Mouse (Mus musculus): ENCODE data around the gene Lgals3. TPM values are rescaled to one million over a fixed set of nuclear protein-coding genes. Genes with fewer than 3 reads are reported as not detected.
"Not testable (repeated sequence)": the region's sequence is repeated elsewhere in the genome, so short reads cannot be mapped to it uniquely, and the experiment has no call there.

The Lgals3 gene
- polyA plus RNA-seq (2011; ENCODE audit: insufficient read length, low read depth, missing spikeins), result 117 and 150 TPM in 2 replicates

DNA sequence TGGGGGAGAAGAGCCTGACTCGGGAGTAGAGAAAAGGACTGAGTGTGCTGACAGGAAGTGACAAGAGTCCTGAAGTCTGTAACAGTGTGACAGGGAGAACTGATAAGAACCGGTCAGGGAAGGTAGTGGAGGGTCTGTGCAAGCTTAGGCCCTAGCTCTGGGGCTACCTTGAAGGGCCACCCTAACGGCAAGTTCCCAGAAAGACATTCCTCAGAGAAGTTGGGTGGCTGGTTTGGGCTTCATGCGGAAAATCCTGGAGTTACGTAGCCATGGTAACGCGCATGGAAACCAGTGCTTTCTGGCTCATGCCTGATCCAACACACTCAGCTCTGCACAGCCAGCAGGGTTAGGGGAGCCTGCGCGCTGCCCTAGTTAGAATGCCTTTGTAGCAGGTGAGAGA is at the start of gene Lgals3:
Gene Lgals3 (plus strand): TSS at position 291 of the 400 bp plus-strand sequence.
- Histone ChIP-seq H3K27ac (ENCODE audit: insufficient read depth, low read length) (no peak within 1 kb of the TSS), H3K4me1 (ENCODE audit: control insufficient read depth, insufficient read depth, low read length) (peaks cover 2% of the 10 kb centered on the region; the same call in 1 of the 2 replicates), H3K4me3 (ENCODE audit: insufficient read depth, low read length) (no peak within 1 kb of the TSS)
- no peak for TF ChIP-seq POLR2A (IDR thresholded peaks at IDR 0.05; ENCODE audit: low read depth, low read length)
- TF ChIP-seq CTCF (IDR thresholded peaks at IDR 0.05; ENCODE audit: borderline replicate concordance, insufficient read depth, low read length), result no peak

DNA sequence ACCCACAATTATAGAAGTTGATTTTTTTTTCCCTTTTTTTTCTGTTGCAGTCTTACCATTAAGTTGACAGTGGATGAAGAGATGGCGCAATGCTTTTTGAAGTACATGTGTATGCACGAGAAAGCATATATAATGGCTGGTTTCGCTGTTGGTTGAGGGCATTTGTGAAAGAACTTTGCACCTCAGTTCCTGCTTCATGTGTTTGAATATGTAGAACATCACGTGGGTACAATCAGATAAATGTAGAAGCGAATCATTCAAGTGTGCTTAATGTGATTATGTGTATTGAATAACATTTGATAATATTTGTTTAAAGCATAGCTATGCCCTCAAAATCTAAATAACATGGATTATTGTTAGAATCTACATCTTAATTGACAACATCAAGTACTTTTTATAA is 48.2 kb upstream of the Lgals3 start:
- TF ChIP-seq POLR2A (IDR thresholded peaks at IDR 0.05; ENCODE audit: low read depth, low read length) (no peak), CTCF (IDR thresholded peaks at IDR 0.05; ENCODE audit: borderline replicate concordance, insufficient read depth, low read length) (no peak)
- Histone ChIP-seq H3K4me1 (ENCODE audit: control insufficient read depth, insufficient read depth, low read length) (no peaks in the 10 kb centered on the region), H3K4me3 (ENCODE audit: insufficient read depth, low read length) (no peak overlapping the region), H3K27ac (ENCODE audit: insufficient read depth, low read length) (no peak overlapping the region)

DNA sequence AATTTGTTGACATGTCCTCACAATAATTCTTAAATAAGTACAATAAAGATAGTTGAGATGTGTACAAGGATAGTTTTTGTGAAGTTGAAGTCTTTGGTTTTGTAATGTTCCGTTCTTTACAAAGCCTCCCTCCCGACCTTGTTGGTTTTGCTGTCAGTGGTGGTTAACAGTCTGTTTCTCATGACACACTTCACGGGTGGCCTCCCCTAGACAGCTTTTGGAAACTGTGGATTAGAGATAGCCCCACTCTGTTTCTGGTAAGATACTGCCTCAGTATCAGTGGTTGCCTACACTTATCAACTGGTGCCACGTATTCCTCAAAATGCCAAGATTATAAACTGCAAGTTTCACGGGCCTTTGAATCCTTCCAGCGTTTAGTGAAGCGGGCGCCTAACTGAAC is 46.0 kb upstream of the Lgals3 start:
- not testable (repeated sequence) for H3K27ac ChIP-seq (ENCODE audit: insufficient read depth, low read length); H3K4me3 ChIP-seq (ENCODE audit: insufficient read depth, low read length); H3K4me1 ChIP-seq (ENCODE audit: control insufficient read depth, insufficient read depth, low read length)

GRCm38 (mm10) chr14:47325965-47326761 is 41.4 kb upstream of the Lgals3 start:
- TF ChIP-seq CTCF (IDR thresholded peaks at IDR 0.05; ENCODE audit: borderline replicate concordance, insufficient read depth, low read length) (no peak), POLR2A (IDR thresholded peaks at IDR 0.05; ENCODE audit: low read depth, low read length) (no peak)
- Histone ChIP-seq H3K4me3 (ENCODE audit: insufficient read depth, low read length) (no peak overlapping the region), H3K4me1 (ENCODE audit: control insufficient read depth, insufficient read depth, low read length) (0 out of 2 replicates have a peak, but pooled peaks cover 6% of the 10 kb centered on the region), H3K27ac (ENCODE audit: insufficient read depth, low read length) (no peak overlapping the region)

DNA sequence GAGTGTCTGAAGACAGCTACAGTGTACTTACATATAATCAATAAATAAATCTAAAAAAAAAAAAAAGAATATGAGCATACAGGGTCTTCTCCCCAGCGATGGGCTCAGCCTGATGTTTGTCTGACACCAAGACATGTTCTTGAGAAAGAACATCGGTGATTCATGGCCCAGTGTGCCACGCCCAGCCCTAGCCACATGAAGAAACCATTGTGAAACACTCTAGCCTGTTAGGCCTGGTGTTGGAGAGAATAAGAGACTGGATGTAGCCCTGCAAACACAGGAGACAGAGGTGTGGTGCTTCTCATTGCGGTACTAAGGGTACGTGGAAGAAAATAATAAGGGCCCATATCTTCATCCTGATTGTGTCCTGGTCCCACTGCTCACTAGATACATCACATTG is 40.2 kb upstream of the Lgals3 start:
- Histone ChIP-seq H3K27ac (ENCODE audit: insufficient read depth, low read length) (no peak overlapping the region), H3K4me1 (ENCODE audit: control insufficient read depth, insufficient read depth, low read length) (0 out of 2 replicates have a peak, but pooled peaks cover 6% of the 10 kb centered on the region), H3K4me3 (ENCODE audit: insufficient read depth, low read length) (no peak overlapping the region)
- TF ChIP-seq POLR2A (IDR thresholded peaks at IDR 0.05; ENCODE audit: low read depth, low read length) (no peak), CTCF (IDR thresholded peaks at IDR 0.05; ENCODE audit: borderline replicate concordance, insufficient read depth, low read length) (no peak)

DNA sequence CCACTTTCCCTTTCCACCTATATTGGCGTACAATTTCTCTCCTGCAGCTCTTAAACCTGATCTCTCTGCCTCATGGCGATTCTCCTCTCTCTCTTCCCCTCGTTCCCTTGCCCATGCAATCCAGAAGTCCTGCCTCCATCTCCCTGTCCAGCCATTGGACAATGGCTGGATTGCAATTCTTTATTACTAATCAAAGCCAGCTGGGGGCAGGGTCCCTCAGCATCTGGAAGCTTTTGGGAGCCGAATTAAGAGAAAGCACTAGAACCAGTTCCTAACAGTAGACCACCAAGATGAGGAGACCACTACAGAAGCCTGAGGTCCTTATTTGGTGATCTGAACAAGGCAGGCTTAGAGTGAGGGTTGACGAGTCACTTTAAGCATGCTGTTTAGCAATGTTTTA is 35.6 kb upstream of the Lgals3 start:
- 0 out of 2 replicates have a peak, but pooled peaks cover 3% of the 10 kb centered on the region for H3K4me1 ChIP-seq (ENCODE audit: control insufficient read depth, insufficient read depth, low read length)
- H3K4me3 ChIP-seq (ENCODE audit: insufficient read depth, low read length), result no peak overlapping the region
- H3K27ac ChIP-seq (ENCODE audit: insufficient read depth, low read length), result no peak overlapping the region
- TF ChIP-seq POLR2A (IDR thresholded peaks at IDR 0.05; ENCODE audit: low read depth, low read length), result no peak

DNA sequence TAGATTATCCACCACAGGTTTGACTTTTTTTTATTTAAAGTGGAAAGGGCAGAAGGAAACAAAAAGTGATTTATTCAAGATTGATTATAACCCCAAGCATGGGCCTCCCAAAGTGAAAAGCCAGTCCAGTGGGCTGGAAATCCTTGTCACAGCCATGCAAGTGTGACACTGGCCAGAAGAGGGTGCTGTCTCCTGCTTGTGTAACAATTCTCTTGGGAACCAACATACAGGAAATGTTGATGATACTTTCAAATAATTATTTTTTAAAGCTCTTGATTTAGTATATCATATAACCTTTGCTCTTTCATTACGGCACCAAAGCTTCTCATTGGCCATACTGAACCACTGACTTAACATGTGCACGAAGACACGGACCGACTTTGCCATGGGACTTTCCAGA is 32.7 kb upstream of the Lgals3 start:
- no peaks in the 10 kb centered on the region for H3K4me1 ChIP-seq (ENCODE audit: control insufficient read depth, insufficient read depth, low read length)
- TF ChIP-seq CTCF (IDR thresholded peaks at IDR 0.05; ENCODE audit: borderline replicate concordance, insufficient read depth, low read length) (peak; percentile 74; the same call in 1 of the 2 replicates), POLR2A (IDR thresholded peaks at IDR 0.05; ENCODE audit: low read depth, low read length) (no peak)
- H3K27ac ChIP-seq (ENCODE audit: insufficient read depth, low read length), result no peak overlapping the region

GRCm38 (mm10) chr14:47335300-47335699 is 32.3 kb upstream of the Lgals3 start:
- Histone ChIP-seq H3K4me1 (ENCODE audit: control insufficient read depth, insufficient read depth, low read length) (no peaks in the 10 kb centered on the region), H3K27ac (ENCODE audit: insufficient read depth, low read length) (no peak overlapping the region), H3K4me3 (ENCODE audit: insufficient read depth, low read length) (no peak overlapping the region)
- TF ChIP-seq CTCF (IDR thresholded peaks at IDR 0.05; ENCODE audit: borderline replicate concordance, insufficient read depth, low read length) (no peak), POLR2A (IDR thresholded peaks at IDR 0.05; ENCODE audit: low read depth, low read length) (no peak)

More for the DNA sequence above, 32.7 kb upstream of the Lgals3 start:
- H3K4me3 ChIP-seq (ENCODE audit: insufficient read depth, low read length), result no peak overlapping the region

GRCm38 (mm10) chr14:47340231-47340925 is 27.2 kb upstream of the Lgals3 start:
- no peak overlapping the region for H3K4me3 ChIP-seq (ENCODE audit: insufficient read depth, low read length)
- no peaks in the 10 kb centered on the region for H3K4me1 ChIP-seq (ENCODE audit: control insufficient read depth, insufficient read depth, low read length)
- no peak for TF ChIP-seq CTCF (IDR thresholded peaks at IDR 0.05; ENCODE audit: borderline replicate concordance, insufficient read depth, low read length)
- TF ChIP-seq POLR2A (IDR thresholded peaks at IDR 0.05; ENCODE audit: low read depth, low read length), result no peak
- H3K27ac ChIP-seq (ENCODE audit: insufficient read depth, low read length), result no peak overlapping the region

DNA sequence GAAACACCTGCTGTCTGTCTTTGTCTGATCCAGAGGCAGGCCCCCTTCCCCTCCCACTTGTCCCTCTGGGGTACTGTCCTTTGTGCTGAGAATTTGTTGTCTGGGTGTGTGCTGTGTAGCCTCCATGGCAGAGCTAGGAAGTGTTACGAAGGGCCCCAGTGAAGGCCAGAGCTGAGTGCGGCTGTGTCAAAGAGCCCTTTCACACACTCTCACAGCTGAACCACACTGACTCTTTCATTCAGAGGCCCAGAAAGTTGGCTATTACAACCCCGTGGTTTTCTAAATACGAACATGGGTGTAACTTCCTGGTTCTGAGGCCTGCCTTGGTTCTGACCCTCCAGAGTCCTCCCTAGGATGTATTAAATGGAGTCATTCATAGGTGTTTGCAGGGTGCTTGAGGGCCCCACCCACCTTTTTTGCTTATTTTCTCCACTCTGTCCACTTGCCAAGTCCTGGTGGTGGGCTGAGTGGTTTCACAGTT is 25.7 kb upstream of the Lgals3 start:
- H3K4me1 ChIP-seq (ENCODE audit: control insufficient read depth, insufficient read depth, low read length), result no peaks in the 10 kb centered on the region
- no peak for TF ChIP-seq CTCF (IDR thresholded peaks at IDR 0.05; ENCODE audit: borderline replicate concordance, insufficient read depth, low read length)
- no peak for TF ChIP-seq POLR2A (IDR thresholded peaks at IDR 0.05; ENCODE audit: low read depth, low read length)
- no peak overlapping the region for H3K4me3 ChIP-seq (ENCODE audit: insufficient read depth, low read length)
- H3K27ac ChIP-seq (ENCODE audit: insufficient read depth, low read length), result no peak overlapping the region

Measured in embryonic fibroblast, embryonic 13.5 days (primary cell).